Mouse (Mus musculus): ENCODE measurements around the gene Tlcd1.
"Not testable (repeated sequence)": the region's sequence is repeated elsewhere in the genome, so short reads cannot be mapped to it uniquely, and the experiment has no call there.

The Tlcd1 gene

DNA sequence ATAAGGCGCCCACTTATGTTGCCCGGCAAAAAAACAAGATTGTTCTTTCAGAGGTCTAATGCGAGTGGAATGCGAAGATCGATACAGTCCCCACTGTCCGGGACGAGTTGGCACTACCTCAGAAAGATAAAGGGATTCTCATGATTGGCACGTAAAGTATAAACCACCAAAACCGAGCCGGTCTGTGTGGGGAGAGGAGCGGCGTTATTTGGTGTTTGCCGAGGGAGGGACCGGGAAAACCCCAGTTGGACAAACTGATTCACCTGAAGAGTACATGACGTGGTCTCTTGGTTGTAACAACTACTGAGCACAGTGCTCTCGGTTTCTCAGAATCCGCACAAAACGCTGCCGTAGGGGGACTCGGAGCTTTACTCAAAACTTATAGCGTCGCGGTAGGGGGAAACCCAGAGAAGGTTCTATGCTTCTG, 407 bp downstream of the Tlcd1 start:
- in situ Hi-C loops (cut with MboI; ENCODE audit: low sequenced_read_pairs), result no loop called here

DNA sequence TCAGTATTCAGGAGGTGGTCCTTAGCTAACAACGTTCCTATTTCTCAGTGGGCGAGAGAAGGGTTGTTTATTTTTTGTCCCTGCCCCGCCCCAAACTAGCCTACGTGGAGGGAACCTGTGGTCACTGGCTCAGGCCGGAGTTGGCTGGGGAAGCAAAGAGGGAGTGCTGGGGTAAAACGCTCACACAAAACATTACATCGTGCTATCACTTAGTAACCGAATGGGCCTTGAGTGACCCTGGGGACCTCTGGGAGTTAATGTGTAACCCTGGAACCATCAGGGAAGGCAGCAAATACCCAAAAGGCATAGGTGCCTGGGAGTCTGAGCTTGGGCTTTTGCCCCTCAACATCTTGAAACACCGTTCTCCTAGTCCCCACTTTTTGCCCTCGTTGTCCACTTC, 926 bp downstream of the Tlcd1 start:
- in situ Hi-C loops (cut with MboI; ENCODE audit: low sequenced_read_pairs), result no loop called here

GRCm38 (mm10) chr11:78177903-78178858, 1.7 kb downstream of the Tlcd1 start:
- in situ Hi-C loops (cut with MboI; ENCODE audit: low sequenced_read_pairs), result no loop called here

DNA sequence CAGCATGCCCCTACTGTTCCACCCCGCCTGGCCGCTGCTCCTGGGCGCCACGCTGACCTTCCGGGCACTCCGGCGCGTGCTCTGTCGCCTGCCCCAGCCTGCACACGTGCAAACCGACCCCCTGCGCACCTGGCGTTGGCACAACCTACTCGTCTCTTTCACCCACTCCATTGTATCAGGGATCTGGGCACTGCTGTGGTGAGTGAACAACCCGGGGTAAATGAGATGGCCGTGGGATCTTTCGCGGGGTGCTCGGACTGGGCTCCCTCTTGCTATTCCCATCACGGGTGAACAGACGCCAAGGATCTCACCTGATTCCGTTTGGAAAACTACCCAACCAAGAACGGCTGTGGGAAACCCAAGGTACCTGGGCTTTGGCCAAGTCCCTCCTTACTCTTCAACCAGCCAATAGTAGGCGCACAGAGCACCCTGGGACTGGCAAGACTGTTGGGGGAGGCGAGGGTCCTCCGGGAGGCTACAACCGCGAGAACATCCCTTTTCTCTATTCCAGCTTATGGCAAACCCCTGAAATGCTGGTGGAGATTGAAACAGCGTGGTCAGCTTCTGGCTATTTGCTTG, 2.4 kb downstream of the Tlcd1 start:
- in situ Hi-C loops (cut with MboI; ENCODE audit: low sequenced_read_pairs), result no loop called here

DNA sequence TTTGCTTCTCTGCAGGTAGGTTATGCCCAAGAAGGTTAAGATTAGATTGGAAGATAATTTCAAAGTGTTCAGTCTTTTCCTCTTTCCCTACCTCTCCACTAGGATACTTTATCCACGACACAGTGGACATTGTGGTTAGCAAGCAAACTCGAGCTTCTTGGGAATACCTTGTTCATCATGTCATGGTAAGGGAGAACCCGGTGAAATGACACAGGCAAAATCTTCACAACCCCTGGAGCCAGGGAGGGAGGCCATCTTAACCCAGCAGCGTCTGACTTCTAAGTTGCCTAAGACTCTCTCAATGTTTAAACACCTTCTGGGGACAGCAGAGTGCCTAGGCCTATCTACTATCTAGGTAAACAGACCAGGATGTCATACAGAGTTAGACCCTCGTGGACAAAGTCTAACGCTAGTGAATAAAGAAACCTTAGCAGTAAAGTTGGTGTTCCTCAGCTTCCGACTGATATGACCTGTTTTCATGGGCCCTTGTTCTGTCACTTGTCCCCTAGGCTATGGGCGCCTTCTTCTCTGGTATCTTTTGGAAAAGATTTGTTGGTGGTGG, 3.0 kb downstream of the Tlcd1 start:
- in situ Hi-C loops (cut with MboI; ENCODE audit: low sequenced_read_pairs), result no loop called here

DNA sequence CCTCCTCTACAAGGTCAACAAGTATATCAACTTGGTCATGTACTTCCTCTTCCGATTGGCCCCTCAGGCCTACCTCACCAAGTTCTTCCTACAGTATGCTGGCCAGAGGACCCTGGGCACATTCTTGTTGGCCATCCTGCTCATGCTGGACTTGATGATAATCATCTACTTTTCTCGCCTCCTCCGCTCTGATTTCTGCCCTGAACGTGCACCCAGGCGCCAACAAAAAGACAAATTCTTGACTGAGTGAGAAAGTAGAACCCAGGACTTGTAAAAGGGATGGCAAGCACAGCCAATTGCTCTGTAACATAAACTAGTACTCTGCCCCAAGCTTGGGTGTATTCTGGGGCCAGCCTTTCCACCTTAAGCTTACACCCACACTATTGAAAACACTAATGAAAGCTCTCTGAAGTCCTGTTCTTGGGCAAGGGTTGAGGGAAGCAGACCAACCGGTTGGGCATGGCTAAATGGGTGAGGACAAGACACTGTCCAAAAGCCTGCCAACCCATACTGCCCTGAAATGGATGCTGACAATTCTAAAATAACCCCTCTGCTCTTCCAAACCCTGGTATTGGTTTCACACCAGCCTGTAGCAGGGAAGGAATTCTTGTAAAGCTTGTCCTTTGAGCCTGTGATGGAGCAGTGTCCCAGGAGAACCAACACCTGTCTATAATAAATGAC, 3.7 kb downstream of the Tlcd1 start:
- in situ Hi-C loops (cut with MboI; ENCODE audit: low sequenced_read_pairs), result no loop called here

DNA sequence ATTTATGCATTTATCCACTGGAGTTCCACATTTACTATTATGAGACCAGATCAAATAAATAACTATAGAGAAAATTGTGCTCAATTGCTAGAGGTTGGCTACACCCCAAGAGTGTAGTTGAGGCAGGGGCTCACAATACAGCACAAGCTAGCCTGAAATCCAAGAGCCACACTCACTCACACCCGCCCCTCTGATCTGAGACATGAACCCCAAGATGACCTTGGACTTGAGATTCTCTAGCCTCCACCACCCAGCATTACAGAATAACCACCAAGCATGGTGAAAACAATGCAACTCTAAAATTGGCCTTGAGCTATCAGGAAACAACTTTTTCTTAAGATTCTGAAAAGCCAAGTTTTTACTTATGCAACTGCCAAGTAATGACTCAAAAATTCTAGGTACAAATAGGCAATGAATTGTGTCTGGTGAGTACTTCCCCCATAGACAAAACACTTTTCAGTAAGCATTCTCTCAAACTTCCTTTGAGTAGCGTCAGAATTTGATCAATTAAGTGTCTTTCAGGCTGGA, 5.4 kb downstream of the Tlcd1 start:
- in situ Hi-C loops (cut with MboI; ENCODE audit: low sequenced_read_pairs), result no loop called here

DNA sequence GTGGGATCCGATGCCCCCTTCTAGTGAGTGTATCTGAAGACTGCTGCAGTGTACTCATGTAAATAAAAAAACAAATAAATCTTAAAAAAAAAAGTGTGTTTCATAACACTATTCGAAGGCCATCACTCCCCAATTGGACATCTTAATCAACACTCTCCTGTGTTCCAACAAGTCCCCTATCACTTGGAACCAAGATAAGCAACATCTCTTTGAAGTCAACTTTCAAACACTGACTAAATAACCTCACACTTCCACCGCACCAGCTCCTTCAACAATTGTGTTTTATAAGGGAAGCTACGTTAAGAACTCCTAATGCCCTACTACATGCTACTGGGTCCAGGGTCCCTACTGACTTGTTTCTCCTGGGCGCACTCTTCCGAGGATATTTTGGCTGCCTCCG, 5.9 kb downstream of the Tlcd1 start:
- in situ Hi-C loops (cut with MboI; ENCODE audit: low sequenced_read_pairs), result no loop called here

GRCm38 (mm10) chr11:78182961-78183844, 6.7 kb downstream of the Tlcd1 start, which contains the start of gene Rpl23a:
Gene Rpl23a, minus strand, starts transcription at chr11:78183584.
- in situ Hi-C loops (cut with MboI; ENCODE audit: low sequenced_read_pairs), result no loop called here

GRCm38 (mm10) chr11:78183884-78184514, 7.5 kb downstream of the Tlcd1 start:
- in situ Hi-C loops (cut with MboI; ENCODE audit: low sequenced_read_pairs), result no loop called here

- in situ Hi-C loops (cut with MboI; ENCODE audit: low sequenced_read_pairs), result not testable (repeated sequence)
These were observed 8.2 kb downstream of the Tlcd1 start for GRCm38 (mm10) chr11:78184702-78185101.

GRCm38 (mm10) chr11:78188331-78189233, 12.1 kb downstream of the Tlcd1 start, which contains the start of gene Rab34:
Gene Rab34, plus strand, starts transcription at chr11:78188430.
- in situ Hi-C loops (cut with MboI; ENCODE audit: low sequenced_read_pairs), result no loop called here

DNA sequence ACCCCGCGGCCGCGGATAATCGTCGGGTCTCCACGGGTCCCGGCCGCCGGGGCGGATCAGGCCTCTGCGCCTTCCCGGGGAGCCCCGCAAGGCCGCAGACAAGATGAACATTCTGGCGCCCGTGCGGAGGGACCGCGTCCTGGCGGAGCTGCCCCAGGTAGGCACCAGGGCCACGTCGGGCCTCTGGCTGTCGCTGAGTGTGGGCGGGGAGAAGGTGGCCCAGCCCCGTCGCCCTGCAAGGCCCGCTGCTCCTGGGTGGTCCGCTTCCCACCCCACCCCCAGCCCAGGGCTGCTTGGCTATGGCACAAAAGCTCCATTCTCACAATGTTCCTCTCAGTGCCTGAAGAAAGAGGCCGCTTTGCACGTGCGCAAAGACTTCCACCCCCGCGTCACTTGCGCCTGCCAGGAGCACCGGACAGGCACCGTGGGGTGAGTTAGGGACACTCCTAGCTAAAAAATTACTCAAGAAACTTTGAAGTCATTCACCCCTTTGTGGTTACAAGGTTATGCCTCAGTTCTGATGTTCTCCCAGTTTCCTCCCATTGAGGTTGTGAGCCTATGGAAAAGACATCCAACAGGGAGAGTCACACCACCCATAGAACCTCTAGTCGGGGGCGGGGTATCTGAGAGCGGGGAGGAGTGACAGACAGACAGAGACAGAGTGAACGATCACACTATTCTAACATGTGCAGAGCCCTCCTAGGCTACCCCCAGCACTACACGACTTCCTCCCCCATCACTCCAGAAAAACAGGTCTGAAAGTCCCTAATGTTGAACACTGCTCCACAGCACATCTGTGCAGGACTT, 12.9 kb downstream of the Tlcd1 start:
- in situ Hi-C loops (cut with MboI; ENCODE audit: low sequenced_read_pairs), result no loop called here

DNA sequence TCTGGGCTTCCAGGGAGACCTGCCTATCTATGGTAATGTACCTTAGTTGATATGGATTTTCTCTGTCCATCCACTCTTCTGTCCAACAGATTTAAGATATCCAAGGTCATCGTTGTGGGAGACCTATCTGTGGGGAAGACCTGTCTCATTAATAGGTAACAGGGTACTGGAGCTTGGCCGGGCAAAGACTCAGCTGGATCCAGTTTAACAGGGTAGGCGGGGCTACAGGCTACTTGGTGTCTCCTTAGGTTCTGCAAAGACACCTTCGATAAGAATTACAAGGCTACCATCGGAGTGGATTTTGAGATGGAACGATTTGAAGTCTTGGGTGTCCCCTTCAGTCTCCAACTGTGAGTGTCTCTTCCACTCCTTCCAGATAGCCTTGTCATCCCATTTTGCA, 13.5 kb downstream of the Tlcd1 start:
- in situ Hi-C loops (cut with MboI; ENCODE audit: low sequenced_read_pairs), result no loop called here

- in situ Hi-C loops (cut with MboI; ENCODE audit: low sequenced_read_pairs), result no loop called here
These were observed 16.6 kb downstream of the Tlcd1 start, which contains the start of gene Proca1 for GRCm38 (mm10) chr11:78193113-78193512. Gene Proca1, plus strand, starts transcription at chr11:78193392.

GRCm38 (mm10) chr11:78194411-78195100, 18.0 kb downstream of the Tlcd1 start:
- in situ Hi-C loops (cut with MboI; ENCODE audit: low sequenced_read_pairs), result no loop called here

All from CH12F3 (cell line).